Mouse (Mus musculus) adrenal gland, postnatal 14 days (tissue): ENCODE measurements at regions not wholly inside any gene's neighbourhood (a gene's known extent, or its start where the extent isn't known, plus 50 kb on each side); places are given as distances from the start of the nearest gene placed in this dataset.
A peak's percentile ranks its signal among the peaks of the same experiment; 100 is the strongest.
"Not testable (repeated sequence)": the region's sequence is repeated elsewhere in the genome, so short reads cannot be mapped to it uniquely, and the experiment has no call there.

Experiments
- DNase-seq: peaks from one replicate; pipeline ENCODE4 v3.0.0; 2021; ENCODE audit warnings: mixed read lengths

- DNase-seq, result no peak
Measured at GRCm38 (mm10) chr1:152239376-152239775, 147.1 kb downstream of the Tsen15 start.

DNA sequence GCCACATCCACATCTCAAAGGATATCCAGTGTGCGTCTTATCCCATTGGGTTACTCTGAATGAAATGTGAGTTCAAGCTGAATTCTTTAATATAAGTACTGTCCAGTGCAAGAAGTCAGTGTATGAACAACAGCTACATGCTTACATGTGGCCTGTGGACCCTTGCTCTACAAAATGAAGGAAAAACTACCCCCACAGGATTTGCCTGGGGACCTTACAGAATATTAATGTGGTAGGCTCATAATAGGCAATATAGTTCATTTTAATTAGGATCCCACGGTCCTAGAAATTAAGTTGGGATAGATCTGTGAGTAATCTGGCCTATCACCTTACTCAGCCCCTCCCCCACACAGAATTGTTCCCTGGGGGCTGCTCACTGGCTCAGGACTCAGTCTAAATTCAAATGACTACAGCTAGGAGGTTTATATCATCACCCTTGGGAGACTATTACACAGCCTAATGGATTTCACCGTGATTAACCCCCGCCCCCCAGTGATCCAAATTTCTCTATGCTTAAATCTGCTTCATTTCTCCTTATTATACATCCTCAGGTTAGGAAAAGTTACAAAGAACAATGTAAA is 145.4 kb upstream of the 1700025G04Rik start:
- DNase-seq, result no peak

DNA sequence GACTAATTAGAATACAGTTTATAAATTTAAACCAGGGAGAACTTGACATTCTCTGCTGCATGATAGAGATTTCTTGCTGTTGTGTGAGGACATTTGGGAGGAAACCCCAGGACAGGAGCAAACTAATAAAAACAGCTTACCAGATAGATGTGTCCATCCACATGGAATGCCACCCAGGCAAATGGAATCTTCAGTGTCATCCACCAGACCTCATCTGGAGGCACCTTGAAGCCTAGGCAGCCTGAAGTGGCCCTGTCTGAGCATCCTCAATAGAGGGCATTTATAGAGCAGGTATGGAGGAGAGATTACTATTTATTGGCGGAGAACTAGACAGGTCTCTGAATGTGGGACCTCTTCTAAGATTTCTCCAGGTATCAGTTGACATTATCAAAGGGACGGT is 144.8 kb upstream of the 1700025G04Rik start:
- no peak for DNase-seq

- no peak for DNase-seq
Measured at GRCm38 (mm10) chr1:152231717-152232202, 141.8 kb upstream of the 1700025G04Rik start.

DNA sequence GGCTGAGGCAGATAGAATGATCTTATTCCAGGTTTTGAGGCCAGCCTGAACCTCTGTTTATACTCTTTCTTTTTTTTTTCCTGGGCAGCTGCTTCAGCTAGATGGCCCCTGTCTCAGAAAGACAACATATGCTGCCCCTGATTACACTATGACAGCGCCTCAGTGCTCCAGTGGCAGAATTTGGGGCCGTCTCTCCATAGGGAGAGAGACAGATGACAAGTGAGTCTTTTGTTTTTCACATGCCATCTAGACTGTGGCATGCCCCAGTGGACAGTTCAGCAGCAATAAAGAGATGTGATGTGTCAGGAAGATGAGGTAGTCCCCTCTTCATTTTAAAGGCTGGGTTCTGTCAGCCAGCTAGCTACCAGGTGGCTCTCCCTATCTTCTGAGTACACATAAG is 139.8 kb upstream of the 1700025G04Rik start:
- DNase-seq, result no peak

DNA sequence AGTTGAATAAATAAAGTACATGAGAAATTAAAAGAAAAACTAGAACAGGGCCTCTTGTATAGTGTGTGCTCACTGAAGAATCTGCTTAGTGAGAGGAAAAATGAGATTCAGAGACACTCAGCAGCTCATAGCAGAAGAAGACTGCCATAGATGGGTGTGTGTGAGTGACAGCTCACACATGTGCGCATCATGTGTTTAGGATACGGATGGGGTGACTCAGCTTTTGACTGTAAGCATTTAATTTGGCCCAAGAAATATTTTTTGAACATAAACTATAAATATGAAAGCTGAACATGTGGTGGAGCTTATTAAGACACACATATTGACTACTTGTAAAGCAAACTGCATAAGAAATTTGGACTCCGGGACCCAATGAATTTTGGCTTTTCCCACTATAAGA is 136.1 kb upstream of the 1700025G04Rik start:
- no peak for DNase-seq

DNA sequence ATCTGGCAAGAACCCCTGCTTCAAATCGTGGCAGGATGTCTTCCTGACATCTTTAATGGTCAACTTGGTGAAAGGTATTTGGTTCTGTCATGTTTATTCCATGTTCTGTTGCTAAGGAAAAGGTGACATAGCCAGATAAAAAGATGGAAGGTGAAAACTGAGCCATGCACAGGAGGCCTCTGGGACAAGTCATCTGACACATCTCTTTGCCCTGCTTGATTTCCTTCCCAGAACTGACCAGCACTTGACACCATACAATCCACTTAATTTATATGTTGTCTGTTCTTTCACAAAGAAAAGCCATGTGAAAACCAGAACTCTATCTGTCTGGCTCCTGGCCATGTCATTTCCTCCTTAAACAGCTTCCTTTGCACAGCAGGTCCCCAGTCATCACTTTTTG is 133.7 kb upstream of the 1700025G04Rik start:
- DNase-seq, result no peak

- no peak for DNase-seq
Measured at GRCm38 (mm10) chr1:152220804-152221565, 131.1 kb upstream of the 1700025G04Rik start.

- DNase-seq, result not testable (repeated sequence)
Measured at GRCm38 (mm10) chr1:152219752-152220151, 129.8 kb upstream of the 1700025G04Rik start.

- no peak for DNase-seq
Measured at GRCm38 (mm10) chr1:152217404-152217803, 127.5 kb upstream of the 1700025G04Rik start.

DNA sequence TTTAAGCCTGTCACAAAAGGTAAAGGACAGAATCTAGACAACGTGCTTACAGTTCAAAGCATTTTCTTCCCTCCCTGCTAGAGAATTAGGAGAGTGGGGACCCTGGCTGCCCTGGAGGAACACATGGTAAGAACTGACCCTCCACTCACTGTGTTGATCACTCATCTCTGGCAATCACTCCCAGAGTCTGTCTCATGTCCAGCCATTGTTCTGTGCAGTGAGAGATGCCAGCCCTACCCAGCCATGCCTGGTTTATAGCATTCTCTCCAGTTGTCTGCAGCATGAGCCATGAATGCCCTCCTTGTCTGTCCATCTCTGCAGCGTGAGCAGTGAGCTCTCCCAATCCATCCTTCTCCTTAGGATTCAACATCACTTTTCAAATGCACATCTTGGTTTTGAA is 124.5 kb upstream of the 1700025G04Rik start:
- DNase-seq, result no peak

GRCm38 (mm10) chr1:152203187-152203586 is 113.3 kb upstream of the 1700025G04Rik start:
- DNase-seq, result no peak

GRCm38 (mm10) chr1:152188700-152189099 is 98.8 kb upstream of the 1700025G04Rik start:
- DNase-seq, result no peak

DNA sequence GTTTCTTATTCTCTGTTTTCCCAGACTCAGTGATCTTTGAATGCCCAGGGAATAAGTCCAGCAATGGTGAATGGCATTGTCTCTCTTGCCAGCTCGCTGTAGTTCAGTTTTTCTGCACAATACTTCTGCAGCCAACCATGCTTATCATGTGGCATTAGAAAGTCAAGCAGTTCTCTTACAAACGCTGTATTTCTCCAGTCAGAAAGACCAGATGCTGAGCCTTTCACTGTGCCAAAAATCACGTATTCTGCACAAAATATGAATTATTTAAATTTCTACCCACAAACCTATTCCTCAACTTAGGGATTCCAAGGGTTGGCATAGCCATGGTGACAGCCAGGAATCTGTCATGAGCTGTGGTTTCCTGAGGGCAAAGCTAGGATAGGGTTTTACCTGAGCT is 95.0 kb upstream of the 1700025G04Rik start:
- no peak for DNase-seq

DNA sequence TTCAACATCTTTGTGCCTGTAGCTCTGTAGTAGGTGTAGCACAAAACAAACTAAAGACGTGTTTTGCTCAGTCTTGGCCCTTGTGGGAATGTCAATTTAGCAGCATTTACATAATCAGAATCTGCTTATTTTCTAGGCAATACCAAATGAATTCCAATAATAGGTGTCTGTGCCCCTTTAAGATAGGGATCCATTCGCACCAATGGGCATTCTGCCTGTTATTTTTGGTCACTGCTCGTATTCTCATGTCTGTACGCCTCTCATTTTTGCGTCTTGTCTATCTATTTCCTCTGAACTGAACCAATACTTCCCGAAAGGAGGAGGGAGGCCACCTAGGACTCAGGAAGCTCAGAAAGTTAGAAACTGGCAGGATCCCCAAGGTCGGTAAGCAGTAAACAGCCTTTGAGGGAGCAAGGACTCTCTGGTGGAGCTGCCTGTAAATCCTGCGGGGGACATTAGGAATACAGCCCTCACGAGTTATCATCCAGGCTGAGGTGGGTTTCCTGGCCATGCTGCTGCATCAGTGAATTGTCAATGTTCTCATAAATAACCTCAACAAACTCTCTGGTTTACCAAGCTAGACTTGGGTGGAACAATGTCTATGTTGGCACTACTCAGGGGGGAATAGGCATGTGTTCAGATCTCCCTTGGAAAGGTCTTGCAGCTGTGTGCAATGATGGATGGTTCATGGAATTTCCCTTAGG is 86.5 kb upstream of the 1700025G04Rik start:
- DNase-seq, result peak; percentile 72

DNA sequence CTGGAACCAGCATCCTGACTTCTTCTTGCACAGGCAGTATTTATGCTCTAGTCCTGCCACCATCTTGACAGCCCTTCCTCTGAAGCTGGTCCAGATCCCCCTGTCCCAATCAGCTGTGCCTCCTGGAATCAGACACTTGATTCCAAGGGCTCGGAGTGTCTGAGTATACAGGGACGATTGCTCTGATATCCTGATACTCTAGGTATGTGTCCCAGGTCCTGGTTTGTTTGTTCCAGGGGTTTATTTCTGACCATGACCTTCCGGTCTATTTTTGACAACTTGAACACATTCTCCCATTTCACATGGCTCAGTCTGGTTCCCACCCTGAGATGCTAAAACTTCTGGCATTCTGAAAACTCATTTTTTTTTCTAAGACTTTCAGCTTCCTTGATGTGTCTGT is 85.8 kb upstream of the 1700025G04Rik start:
- no peak for DNase-seq

GRCm38 (mm10) chr1:152174464-152174863 is 84.5 kb upstream of the 1700025G04Rik start:
- no peak for DNase-seq

DNA sequence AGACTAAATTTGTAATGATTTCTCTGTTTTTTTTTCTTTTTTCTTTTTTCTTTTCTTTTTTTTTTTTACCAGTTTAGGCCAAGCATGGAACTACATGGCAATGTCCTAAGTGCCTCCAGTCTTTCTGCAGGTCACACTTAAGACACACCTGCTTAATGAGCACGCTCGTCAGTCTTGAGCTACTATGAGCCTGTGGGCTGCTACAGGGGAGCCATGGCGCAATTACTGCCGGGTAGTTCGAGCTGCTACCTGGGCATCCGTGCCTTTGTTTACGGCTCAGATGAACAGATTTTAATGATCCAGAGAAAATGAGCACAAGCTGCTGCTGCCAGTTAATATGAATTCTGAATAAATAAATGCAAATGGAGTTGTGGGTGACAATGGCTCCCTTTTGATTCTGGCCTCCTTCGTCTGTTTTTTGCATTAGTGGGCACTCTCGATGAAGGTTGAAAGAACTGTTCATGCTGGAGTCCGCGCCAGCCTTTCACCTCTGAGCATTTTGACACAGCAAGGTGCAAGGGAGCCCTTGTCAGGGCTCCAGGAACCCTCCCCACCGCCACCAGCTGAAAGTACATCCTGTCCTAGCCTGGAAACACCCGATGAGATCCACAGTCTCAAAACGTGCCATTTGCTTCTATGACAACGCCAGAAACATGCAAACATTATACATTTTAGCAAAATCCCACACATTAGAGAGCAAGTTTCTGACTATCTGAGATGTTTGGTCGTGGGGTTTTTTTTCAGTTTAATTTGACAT is 81.3 kb upstream of the 1700025G04Rik start:
- DNase-seq, result no peak

- no peak for DNase-seq
Measured at GRCm38 (mm10) chr1:152170583-152170982, 80.7 kb upstream of the 1700025G04Rik start.

GRCm38 (mm10) chr1:152169508-152169907 is 79.6 kb upstream of the 1700025G04Rik start:
- DNase-seq, result no peak

DNA sequence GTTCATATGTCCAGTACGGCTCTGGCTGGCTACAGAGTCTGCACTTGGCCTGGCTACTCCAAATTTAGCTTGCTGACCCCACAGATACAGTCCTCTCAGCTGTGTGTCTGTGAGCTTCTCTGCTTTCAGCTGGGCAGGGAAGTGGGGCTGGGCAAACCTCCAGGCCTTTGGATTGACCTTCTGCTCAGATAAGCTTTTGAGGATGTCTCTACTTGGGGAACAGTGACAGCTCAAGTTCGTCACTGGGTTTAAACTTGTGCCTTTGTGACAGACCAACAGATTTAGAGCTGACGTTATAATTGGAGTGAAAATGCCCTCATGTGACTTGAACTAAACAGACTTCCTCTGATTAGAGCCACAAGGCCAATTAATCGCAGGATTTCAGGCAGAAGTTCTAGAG is 78.4 kb upstream of the 1700025G04Rik start:
- DNase-seq, result peak; percentile 85

- no peak for DNase-seq
Measured at GRCm38 (mm10) chr1:152167716-152168115, 77.8 kb upstream of the 1700025G04Rik start.

GRCm38 (mm10) chr1:152165490-152165905 is 75.6 kb upstream of the 1700025G04Rik start:
- no peak for DNase-seq
